Mouse (Mus musculus): Measurements from ENCODE around the gene Rhox2h.
"Not testable (repeated sequence)": the region's sequence is repeated elsewhere in the genome, so short reads cannot be mapped to it uniquely, and the experiment has no call there.

The Rhox2h gene

DNA sequence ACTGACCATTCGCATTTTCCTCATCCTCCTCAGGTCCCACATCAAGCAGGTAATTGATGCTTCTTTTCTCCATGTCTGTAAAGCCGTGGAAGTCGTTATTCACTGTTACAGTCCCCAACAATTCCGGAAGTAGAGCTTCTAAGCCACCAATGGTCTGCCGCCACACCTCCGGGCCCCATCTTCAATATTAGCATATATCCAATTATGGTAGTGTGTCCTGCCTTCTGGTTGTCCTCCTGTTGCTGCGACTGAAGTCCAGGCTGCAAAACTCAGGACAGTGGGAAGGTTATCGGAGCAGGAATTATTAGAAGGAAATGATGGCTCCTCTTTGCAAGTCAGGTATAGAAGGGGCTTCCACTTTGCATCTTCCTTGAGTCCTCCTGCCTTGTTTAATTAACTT lies at the start of gene Rhox2h:
Rhox2h (minus strand) TSS at position 101 of the 400 bp plus-strand sequence.
- not testable (repeated sequence) for DNase-seq (ENCODE audit: low spot score in 2 of 2)

GRCm38 (mm10) chrX:37701821-37702387 lies 28.8 kb upstream of the Rhox2h start:
- DNase-seq (ENCODE audit: low spot score in 2 of 2): no peak

DNA sequence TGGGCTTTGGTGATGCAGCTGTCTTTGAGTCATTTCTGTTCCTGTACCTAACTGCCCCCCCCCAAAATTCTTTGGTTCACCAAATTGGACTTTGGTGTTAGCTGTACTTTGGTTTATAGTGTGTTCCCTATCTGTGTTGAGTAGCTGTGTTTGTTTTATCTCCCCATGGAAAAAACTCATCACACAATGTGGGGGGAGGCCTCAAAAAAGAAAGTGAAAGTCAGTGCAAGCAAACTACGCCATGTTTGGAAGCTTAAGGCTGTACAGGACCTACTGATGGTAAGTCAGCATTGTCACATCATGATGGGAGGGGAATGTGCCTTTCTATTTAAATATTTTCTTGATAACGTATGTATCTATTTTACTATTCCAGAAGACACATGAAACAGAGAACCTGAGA lies 19.2 kb upstream of the Rhox2h start:
- DNase-seq (ENCODE audit: low spot score in 2 of 2): no peak

DNA sequence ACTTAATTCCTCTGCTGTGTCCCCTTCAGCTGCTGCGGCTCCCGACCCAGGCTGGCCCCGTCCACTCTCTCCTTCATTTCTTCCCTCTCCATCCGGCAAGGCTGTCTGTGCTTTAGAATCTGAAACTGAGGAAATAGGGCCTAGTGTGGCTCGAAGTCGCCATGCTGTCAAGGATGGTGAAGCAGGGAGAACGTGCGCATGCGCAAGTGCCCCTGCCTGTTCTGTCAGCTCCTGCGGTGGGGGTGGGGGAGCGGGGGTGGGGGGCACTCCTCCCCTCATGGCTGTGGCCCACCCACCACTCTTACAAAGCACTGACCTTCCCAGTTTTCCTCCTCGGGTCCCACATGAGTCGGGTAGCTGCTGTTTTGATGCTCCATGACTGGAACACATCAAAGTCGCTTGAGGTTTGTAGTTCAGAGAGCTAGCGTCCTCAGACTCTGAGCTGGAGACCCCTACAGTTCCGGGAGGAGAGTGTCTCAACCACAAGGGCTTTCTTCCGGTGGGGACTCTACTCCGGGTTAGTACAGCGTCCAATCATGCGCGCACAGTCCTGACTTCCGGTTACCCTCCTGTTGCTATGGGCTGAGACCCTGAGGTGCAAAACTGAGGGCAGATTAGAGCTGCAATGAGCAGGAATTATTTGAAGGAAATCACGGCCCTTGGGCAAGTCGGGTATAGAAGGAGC lies 10.1 kb upstream of the Rhox2h start:
- no peak for DNase-seq (ENCODE audit: low spot score in 2 of 2)

DNA sequence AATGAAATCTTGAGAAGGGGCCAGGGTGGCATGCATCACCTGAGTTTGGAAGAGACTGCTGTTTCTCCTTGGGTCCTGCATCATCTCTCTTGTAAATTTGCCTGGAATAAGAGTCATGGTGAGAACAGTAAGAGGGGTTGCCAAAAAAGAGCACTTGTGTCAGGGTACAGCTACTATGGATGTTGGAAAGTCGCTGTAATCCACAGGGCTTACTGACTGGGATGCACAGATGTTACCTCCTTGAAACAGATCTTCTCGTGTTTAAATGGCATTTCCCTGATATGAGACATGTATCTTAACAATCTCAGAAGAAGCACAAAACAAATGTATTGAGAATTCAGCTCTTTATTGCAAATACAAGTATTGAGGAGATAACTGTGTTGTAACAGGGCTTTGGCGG lies 4.4 kb downstream of the Rhox2h start, which contains the start of gene Rhox3h:
Rhox3h (minus strand) TSS at position 101 of the 400 bp plus-strand sequence.
- DNase-seq (ENCODE audit: low spot score in 2 of 2): not testable (repeated sequence)

DNA sequence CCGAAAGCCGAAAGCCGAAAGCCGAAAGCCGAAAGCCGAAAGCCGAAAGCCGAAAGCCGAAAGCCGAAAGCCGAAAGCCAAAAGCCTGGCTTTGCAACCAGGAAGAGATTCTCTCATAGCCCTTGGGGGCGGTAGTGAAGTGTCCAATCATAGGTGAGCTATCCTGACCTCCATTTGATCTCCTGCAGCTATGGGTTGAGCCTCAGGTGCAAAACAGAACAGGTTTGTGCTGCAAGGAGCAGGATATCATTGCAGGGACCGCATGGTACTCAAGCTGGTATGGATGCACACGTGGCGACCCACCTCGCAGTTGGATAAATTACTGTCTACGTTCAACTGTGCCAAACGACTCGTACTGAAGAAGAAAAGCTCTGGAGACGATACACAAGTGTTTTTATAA lies 21.9 kb downstream of the Rhox2h start, which contains the start of gene Rhox4g:
Rhox4g (minus strand) TSS at position 101 of the 400 bp plus-strand sequence.
- DNase-seq (ENCODE audit: low spot score in 2 of 2): not testable (repeated sequence)

DNA sequence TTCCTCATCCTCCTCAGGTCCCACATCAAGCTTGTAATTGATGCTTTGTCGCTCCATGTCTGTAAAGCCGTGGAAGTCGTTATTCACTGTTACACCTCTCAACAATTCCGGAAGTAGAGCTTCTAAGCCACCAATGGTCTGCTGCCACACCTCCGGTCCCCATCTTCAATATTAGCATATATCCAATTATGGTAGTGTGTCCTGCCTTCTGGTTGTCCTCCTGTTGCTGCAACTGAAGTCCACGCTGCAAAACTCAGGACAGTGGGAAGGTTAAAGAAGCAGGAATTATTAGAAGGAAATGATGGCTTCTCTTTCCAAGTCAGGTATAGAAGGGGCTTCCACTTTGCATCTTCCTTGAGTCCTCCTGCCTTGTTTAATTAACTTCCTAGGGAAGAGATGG lies 29.7 kb downstream of the Rhox2h start, which contains the start of gene Rhox2g:
Rhox2g (minus strand) TSS at position 101 of the 400 bp plus-strand sequence.
- not testable (repeated sequence) for DNase-seq (ENCODE audit: low spot score in 2 of 2)

GRCm38 (mm10) chrX:37628512-37628911 lies 44.6 kb downstream of the Rhox2h start, which contains the start of gene Rhox3g:
Gene Rhox3g, minus strand, starts transcription at chrX:37628612.
- not testable (repeated sequence) for DNase-seq (ENCODE audit: low spot score in 2 of 2)
